8 mouse cellular contexts compared by ENCODE assay signal in genomic region chr3:34080900-34081662, GRCm38 (mm10). TPM values are rescaled to one million over a fixed set of nuclear protein-coding genes. Genes with fewer than 3 reads are reported as not detected.
DNase-seq lines count a peak whose midpoint lies in the region; ATAC-seq and TF ChIP-seq lines count a peak whose summit lies in the region.

Gene Dnajc19 (minus strand): TSS chr3:34081321.

- peak within 1 kb of the TSS; percentile 73 for H3K27ac ChIP-seq in heart, embryonic 12.5 days (ENCODE audit: poor library complexity, severe bottlenecking)
- no peak within 1 kb of the TSS for H3K27ac ChIP-seq in kidney, postnatal 0 days
- H3K27ac ChIP-seq in liver, embryonic 11.5 days (ENCODE audit: low read depth, low read length): peak within 1 kb of the TSS; percentile 20; the same call in 1 of the 2 replicates
- peak within 1 kb of the TSS; percentile 58; the same call in 1 of the 2 replicates for H3K27ac ChIP-seq in stomach, embryonic 14.5 days (ENCODE audit: low read length)

- no peaks in the 10 kb centered on the region for H3K27me3 ChIP-seq in heart, embryonic 12.5 days (replicated peaks)
- no peaks in the 10 kb centered on the region for H3K27me3 ChIP-seq in kidney, postnatal 0 days (ENCODE audit: insufficient read depth, low read length)
- no peaks in the 10 kb centered on the region for H3K27me3 ChIP-seq in liver, embryonic 11.5 days (replicated peaks; ENCODE audit: control insufficient read depth, insufficient read depth, low read length)
- H3K27me3 ChIP-seq in stomach, embryonic 14.5 days (ENCODE audit: control insufficient read depth, insufficient read depth, low read length): no peaks in the 10 kb centered on the region

- H3K9ac ChIP-seq in heart, embryonic 12.5 days: peak within 1 kb of the TSS; percentile 86
- H3K9ac ChIP-seq in kidney, postnatal 0 days (ENCODE audit: low read depth, low read length): peak within 1 kb of the TSS; percentile 83
- peak within 1 kb of the TSS; percentile 72 for H3K9ac ChIP-seq in liver, embryonic 11.5 days (ENCODE audit: low read depth, low read length)
- peak within 1 kb of the TSS; percentile 72 for H3K9ac ChIP-seq in stomach, embryonic 14.5 days (replicated peaks; ENCODE audit: low read depth, low read length)

- DNase-seq in CD4-positive helper T cell, adult 2 months (ENCODE audit: low read depth, low spot score): peak; percentile 94
- DNase-seq in brain, embryonic 18.5 days (ENCODE audit: low read depth, low spot score): peak; percentile 84
- DNase-seq in kidney, postnatal 0 days (ENCODE audit: low spot score): peak; percentile 93
- DNase-seq in liver, embryonic 11.5 days (ENCODE audit: low spot score): peak; percentile 89
- peak; percentile 92 for DNase-seq in naive thymus-derived CD4-positive, alpha-beta T cell, adult 2 months (ENCODE audit: low read depth)

- peak within 1 kb of the TSS; percentile 71 for H3K4me2 ChIP-seq in heart, embryonic 12.5 days
- H3K4me2 ChIP-seq in kidney, postnatal 0 days (ENCODE audit: low read length): peak within 1 kb of the TSS; percentile 65
- H3K4me2 ChIP-seq in liver, embryonic 11.5 days: peak within 1 kb of the TSS; percentile 76
- H3K4me2 ChIP-seq in stomach, embryonic 14.5 days (replicated peaks; ENCODE audit: low read depth, low read length): peak within 1 kb of the TSS; percentile 57

- TF ChIP-seq CTCF in kidney, postnatal 0 days (IDR thresholded peaks at IDR 0.05; ENCODE audit: low read depth): no peak

- peaks cover 19% of the 10 kb centered on the region for H3K4me1 ChIP-seq in heart, embryonic 12.5 days (replicated peaks)
- peaks cover 16% of the 10 kb centered on the region for H3K4me1 ChIP-seq in kidney, postnatal 0 days (replicated peaks; ENCODE audit: insufficient read depth, low read length)
- peaks cover 16% of the 10 kb centered on the region for H3K4me1 ChIP-seq in liver, embryonic 11.5 days (replicated peaks; ENCODE audit: control insufficient read depth, insufficient read depth, low read length)
- H3K4me1 ChIP-seq in stomach, embryonic 14.5 days (ENCODE audit: control insufficient read depth, insufficient read depth, low read length): 0 out of 2 replicates have a peak, but pooled peaks cover 3% of the 10 kb centered on the region

- peak; percentile 87 for ATAC-seq in erythroid progenitor cell, adult 5-6 weeks (replicated peaks; ENCODE audit: low FRiP score, poor library complexity, severe bottlenecking)
- ATAC-seq in heart, embryonic 12.5 days (ENCODE audit: insufficient number of reproducible peaks, low FRiP score): peak; percentile 92
- peak; percentile 90 for ATAC-seq in kidney, postnatal 0 days (replicated peaks; ENCODE audit: low FRiP score, low read depth)
- ATAC-seq in liver, embryonic 11.5 days (replicated peaks; ENCODE audit: low FRiP score): peak; percentile 90
- peak; percentile 91 for ATAC-seq in stomach, embryonic 14.5 days (ENCODE audit: insufficient number of reproducible peaks, insufficient read depth, low FRiP score, low read depth)

- H3K9me3 ChIP-seq in heart, embryonic 12.5 days (replicated peaks): no peaks in the 10 kb centered on the region
- no peaks in the 10 kb centered on the region for H3K9me3 ChIP-seq in kidney, postnatal 0 days (replicated peaks; ENCODE audit: low read length)
- no peaks in the 10 kb centered on the region for H3K9me3 ChIP-seq in liver, embryonic 11.5 days (ENCODE audit: control insufficient read depth, low read length)
- no peaks in the 10 kb centered on the region for H3K9me3 ChIP-seq in stomach, embryonic 14.5 days (ENCODE audit: control insufficient read depth, low read depth, low read length)

- H3K4me3 ChIP-seq in heart, embryonic 12.5 days: peak within 1 kb of the TSS; percentile 89
- H3K4me3 ChIP-seq in kidney, postnatal 0 days (replicated peaks; ENCODE audit: low read depth, low read length): peak within 1 kb of the TSS; percentile 70
- H3K4me3 ChIP-seq in liver, embryonic 11.5 days (ENCODE audit: low read depth, low read length): peak within 1 kb of the TSS; percentile 79
- peak within 1 kb of the TSS; percentile 74 for H3K4me3 ChIP-seq in stomach, embryonic 14.5 days (ENCODE audit: low read depth, low read length)

- 1% methylated on average over 50 of the region's 50 CpGs for WGBS in heart, embryonic 12.5 days
- WGBS in kidney, postnatal 0 days: under 1% methylated on average over 50 of the region's 50 CpGs
- under 1% methylated on average over 50 of the region's 50 CpGs for WGBS in liver, embryonic 11.5 days
- WGBS in stomach, embryonic 14.5 days: under 1% methylated on average over 50 of the region's 50 CpGs

- H3K36me3 ChIP-seq in heart, embryonic 12.5 days: peaks cover 12% of the 10 kb centered on the region
- H3K36me3 ChIP-seq in kidney, postnatal 0 days (ENCODE audit: insufficient read depth, low read length): no peaks in the 10 kb centered on the region
- peaks cover 3% of the 10 kb centered on the region; the same call in 1 of the 2 replicates for H3K36me3 ChIP-seq in liver, embryonic 11.5 days (ENCODE audit: control insufficient read depth, insufficient read depth, low read length)
- peaks cover 3% of the 10 kb centered on the region; the same call in 1 of the 2 replicates for H3K36me3 ChIP-seq in stomach, embryonic 14.5 days (ENCODE audit: control insufficient read depth, insufficient read depth, low read length)

RNA-seq across cellular contexts. Expression of gene Dnajc19, which starts in this region (rescaled TPM):
- 56.6 and 69.2 TPM in 2 replicates for total RNA-seq in erythroid progenitor cell, adult 5-6 weeks (2015; ENCODE audit: low replicate concordance)
- total RNA-seq in erythroid progenitor cell, adult 5-6 weeks (2017; ENCODE audit: low replicate concordance): 28.4 and 48.4 TPM in 2 replicates
- 126 and 128 TPM in 2 replicates for polyA plus RNA-seq in heart, embryonic 12.5 days (2016; fragmentation: Nextera tagmentation; extraction: Ambion mirVana)
- 307 and 324 TPM in 2 replicates for polyA plus RNA-seq in kidney, postnatal 0 days (2015; fragmentation: Nextera tagmentation; extraction: Ambion mirVana)
- 226 and 227 TPM in 2 replicates for polyA plus RNA-seq in liver, embryonic 11.5 days (2014; fragmentation: Nextera tagmentation; extraction: Ambion mirVana)
- 153 and 163 TPM in 2 replicates for polyA plus RNA-seq in stomach, embryonic 14.5 days (2014; fragmentation: Nextera tagmentation; extraction: Ambion mirVana)
